Mouse (Mus musculus): ENCODE data around the gene Mical1.

DNA sequence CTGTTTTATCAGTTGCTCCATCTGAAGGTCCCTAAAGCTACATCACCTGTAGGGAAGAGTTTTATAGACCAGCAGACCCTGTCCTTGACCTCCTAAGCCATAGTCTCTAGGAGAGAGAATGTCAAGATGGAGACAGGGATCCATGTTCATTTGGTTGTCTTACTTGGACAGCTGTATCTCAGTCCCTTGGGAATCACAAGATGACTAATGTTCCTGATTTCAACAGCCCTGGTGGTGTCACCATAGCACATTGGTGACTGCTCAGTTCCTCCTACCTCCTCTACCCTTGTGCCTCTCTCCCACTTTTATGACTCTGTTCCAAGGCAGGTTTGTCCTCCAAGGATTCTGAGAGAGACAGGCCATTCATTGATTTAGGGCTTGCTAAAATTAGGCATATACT lies 38.8 kb downstream of the Mical1 start:
- no peak for TF ChIP-seq CTCF (IDR thresholded peaks at IDR 0.05; ENCODE audit: low read depth)
- no peak for TF ChIP-seq EP300 (IDR thresholded peaks at IDR 0.05; ENCODE audit: low read depth)

All from heart, postnatal 0 days (tissue).